Mouse (Mus musculus): Measurements from ENCODE around the gene Stk32b.

DNA sequence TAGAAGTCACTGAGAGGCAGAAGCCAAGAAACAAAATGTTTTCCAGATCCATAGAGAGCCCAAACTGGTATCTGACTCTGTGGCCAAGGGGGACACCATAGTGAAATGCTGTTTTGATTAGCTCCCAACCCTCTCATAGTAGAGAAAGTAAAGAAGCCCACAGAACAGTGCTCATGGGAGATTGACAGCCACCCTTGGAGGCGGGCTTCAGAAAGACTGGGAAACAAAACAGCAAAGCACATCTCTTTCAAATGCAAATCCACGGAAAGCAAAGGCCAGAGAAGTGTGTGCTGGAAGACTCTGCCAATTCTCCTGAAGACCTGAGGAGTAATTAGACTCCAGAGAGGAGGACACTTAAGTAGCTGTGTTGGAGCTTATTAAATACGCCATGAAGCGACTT, 21.2 kb downstream of the Stk32b start:
- TF ChIP-seq CTCF (IDR thresholded peaks at IDR 0.05; ENCODE audit: control insufficient read depth, insufficient read depth, insufficient read length): no peak
- no peak for TF ChIP-seq USF1 (IDR thresholded peaks at IDR 0.05; ENCODE audit: low read depth)

All from C2C12 (cell line).